Mouse (Mus musculus): ENCODE results near the gene Plcb2. TPM values are rescaled to one million over a fixed set of nuclear protein-coding genes. Genes with fewer than 3 reads are reported as not detected.

Plcb2 gene
- polyA plus RNA-seq, 1 experiment from 2014 or later = 1.7 TPM

DNA sequence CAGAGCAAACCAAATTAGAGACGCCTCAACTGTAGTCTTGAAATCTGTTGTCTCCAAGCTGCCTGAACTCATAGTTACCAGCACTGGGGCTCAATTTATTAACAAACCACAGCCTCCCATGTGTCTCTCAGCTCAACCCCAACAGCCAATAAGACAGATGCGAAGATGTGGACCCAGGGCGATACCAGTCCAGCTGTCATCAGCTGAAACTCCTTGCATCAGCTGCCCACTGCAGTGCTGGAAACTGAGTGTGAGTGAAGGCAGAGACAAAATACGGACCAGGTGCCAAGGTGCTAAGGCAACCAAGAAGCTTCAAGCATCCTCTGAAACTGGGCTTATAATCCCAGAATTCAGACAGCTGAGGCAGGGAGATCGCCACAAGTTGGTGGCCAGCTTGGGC is 3.7 kb upstream of the Plcb2 start:
- Histone ChIP-seq H3K27me3 (peaks cover 42% of the 10 kb centered on the region), H3K4me2 (no peak overlapping the region), H3K4me3 (replicated peaks) (no peak overlapping the region), H3K9me3 (replicated peaks) (no peaks in the 10 kb centered on the region), H3K36me3 (no peaks in the 10 kb centered on the region), H3K27ac (no peak overlapping the region), H3K4me1 (replicated peaks) (peaks cover 27% of the 10 kb centered on the region), H3K9ac (no peak overlapping the region)
- no peak for ATAC-seq (ENCODE audit: low read depth)
- no peak for DNase-seq
- WGBS (ENCODE audit: insufficient replicate concordance) = 69% methylated on average over 5 of the region's 5 CpGs

DNA sequence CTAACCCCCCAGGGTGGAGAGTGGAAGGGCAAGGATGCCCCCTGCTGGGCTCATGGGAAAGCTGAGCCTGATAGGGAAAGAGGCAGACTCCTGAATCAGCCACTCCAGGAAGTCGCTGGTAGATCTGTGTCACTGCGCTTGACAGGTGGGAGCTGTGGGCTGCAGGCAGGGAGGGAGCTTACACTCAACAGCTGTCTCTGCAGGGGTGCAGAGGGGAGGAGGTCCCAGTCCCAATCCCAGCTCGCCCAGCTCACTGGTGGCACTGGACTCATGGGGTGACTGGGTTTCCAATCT is 2.3 kb upstream of the Plcb2 start:
- peaks cover 27% of the 10 kb centered on the region for H3K4me1 ChIP-seq (replicated peaks)
- DNase-seq (peak; percentile 32), ATAC-seq (ENCODE audit: low read depth) (no peak)
- 6% methylated on average over 3 of the region's 3 CpGs for WGBS (ENCODE audit: insufficient replicate concordance)
- H3K9ac ChIP-seq = no peak overlapping the region
- H3K4me2 ChIP-seq = no peak overlapping the region
- H3K27me3 ChIP-seq = peaks cover 37% of the 10 kb centered on the region
- no peaks in the 10 kb centered on the region for H3K36me3 ChIP-seq
- no peak overlapping the region for H3K4me3 ChIP-seq (replicated peaks)
- H3K9me3 ChIP-seq (replicated peaks) = no peaks in the 10 kb centered on the region
- H3K27ac ChIP-seq = no peak overlapping the region

- H3K4me1 ChIP-seq (replicated peaks) = peaks cover 27% of the 10 kb centered on the region
- peaks cover 37% of the 10 kb centered on the region for H3K27me3 ChIP-seq
- no peak overlapping the region for H3K9ac ChIP-seq
- no peaks in the 10 kb centered on the region for H3K36me3 ChIP-seq
- no peak for ATAC-seq (ENCODE audit: low read depth)
- no peak overlapping the region for H3K27ac ChIP-seq
- DNase-seq = no peak
- no peak overlapping the region for H3K4me2 ChIP-seq
- no peaks in the 10 kb centered on the region for H3K9me3 ChIP-seq (replicated peaks)
- no peak overlapping the region for H3K4me3 ChIP-seq (replicated peaks)
- 27% methylated on average over 8 of the region's 8 CpGs for whole genome bisulfite sequencing (ENCODE audit: insufficient replicate concordance)
Measured at GRCm38 (mm10) chr2:118729816-118730621, 1.8 kb upstream of the Plcb2 start.

DNA sequence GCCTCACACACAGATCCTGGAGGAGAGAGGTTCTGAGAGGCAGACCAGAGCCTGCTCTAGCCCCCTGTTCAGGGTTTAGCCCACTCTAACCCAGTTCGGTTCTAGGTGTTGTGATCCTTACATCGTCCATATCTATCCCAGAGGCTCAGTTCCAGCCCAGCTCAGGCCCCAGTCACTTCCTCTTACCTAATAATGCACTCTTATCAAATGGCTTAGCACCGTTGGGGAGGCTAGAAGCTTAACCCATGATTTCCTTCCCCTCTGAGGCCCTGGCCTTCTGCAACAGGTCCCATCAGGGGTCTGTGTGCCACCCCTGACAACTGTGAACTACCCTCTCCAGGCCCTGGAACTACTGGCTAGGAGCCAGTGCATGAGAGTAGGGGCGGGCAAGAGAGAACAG is 956 bp upstream of the Plcb2 start:
- Histone ChIP-seq H3K27ac (peak overlapping the region; percentile 59), H3K4me3 (replicated peaks) (no peak overlapping the region), H3K4me2 (no peak overlapping the region), H3K9me3 (replicated peaks) (no peaks in the 10 kb centered on the region), H3K9ac (no peak overlapping the region), H3K4me1 (replicated peaks) (peaks cover 32% of the 10 kb centered on the region), H3K36me3 (no peaks in the 10 kb centered on the region), H3K27me3 (peaks cover 37% of the 10 kb centered on the region)
- 9% methylated on average over 4 of the region's 4 CpGs for WGBS (ENCODE audit: insufficient replicate concordance)
- DNase-seq = no peak
- ATAC-seq (ENCODE audit: low read depth) = no peak; the same call in 1 of the 2 replicates

DNA sequence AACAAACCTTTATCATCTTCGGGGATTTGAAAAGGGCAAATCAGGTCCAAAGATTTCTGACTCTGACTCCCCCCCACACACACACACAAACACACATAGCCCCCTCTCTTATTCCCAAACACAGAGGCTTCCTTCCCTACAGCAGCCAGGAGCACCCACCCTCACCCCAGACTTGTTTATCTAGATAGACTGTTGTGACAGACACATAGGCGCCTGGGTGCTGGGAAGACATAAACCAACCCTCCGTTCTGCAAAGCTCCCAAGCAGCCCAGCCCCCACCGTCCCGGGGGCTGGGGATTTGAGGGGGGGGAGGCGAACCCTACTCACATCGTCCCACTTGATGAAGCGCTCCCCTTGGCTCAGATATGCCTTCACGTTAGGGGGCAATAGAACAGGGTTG is 327 bp downstream of the Plcb2 start:
- H3K4me1 ChIP-seq (replicated peaks) = peaks cover 43% of the 10 kb centered on the region
- H3K36me3 ChIP-seq = no peaks in the 10 kb centered on the region
- H3K4me2 ChIP-seq = peak overlapping the region; percentile 46
- H3K27ac ChIP-seq = peak overlapping the region; percentile 59
- H3K27me3 ChIP-seq = peaks cover 37% of the 10 kb centered on the region
- H3K9me3 ChIP-seq (replicated peaks) = no peaks in the 10 kb centered on the region
- no peak for DNase-seq
- H3K9ac ChIP-seq = peak overlapping the region; percentile 34; the same call in 1 of the 2 replicates
- WGBS (ENCODE audit: insufficient replicate concordance) = 5% methylated on average over 9 of the region's 9 CpGs
- H3K4me3 ChIP-seq (replicated peaks) = peak overlapping the region; percentile 19
- no peak for ATAC-seq (ENCODE audit: low read depth)

GRCm38 (mm10) chr2:118726873-118727272 is 1.4 kb downstream of the Plcb2 start:
- no peak for ATAC-seq (ENCODE audit: low read depth)
- Histone ChIP-seq H3K4me1 (replicated peaks) (peaks cover 46% of the 10 kb centered on the region), H3K9me3 (replicated peaks) (no peaks in the 10 kb centered on the region), H3K4me2 (peak overlapping the region; percentile 46), H3K4me3 (replicated peaks) (peak overlapping the region; percentile 19; the same call in 1 of the 2 replicates), H3K9ac (no peak overlapping the region), H3K27me3 (peaks cover 42% of the 10 kb centered on the region), H3K36me3 (no peaks in the 10 kb centered on the region), H3K27ac (no peak overlapping the region)
- WGBS (ENCODE audit: insufficient replicate concordance) = 58% methylated on average over 2 of the region's 2 CpGs
- DNase-seq = no peak

DNA sequence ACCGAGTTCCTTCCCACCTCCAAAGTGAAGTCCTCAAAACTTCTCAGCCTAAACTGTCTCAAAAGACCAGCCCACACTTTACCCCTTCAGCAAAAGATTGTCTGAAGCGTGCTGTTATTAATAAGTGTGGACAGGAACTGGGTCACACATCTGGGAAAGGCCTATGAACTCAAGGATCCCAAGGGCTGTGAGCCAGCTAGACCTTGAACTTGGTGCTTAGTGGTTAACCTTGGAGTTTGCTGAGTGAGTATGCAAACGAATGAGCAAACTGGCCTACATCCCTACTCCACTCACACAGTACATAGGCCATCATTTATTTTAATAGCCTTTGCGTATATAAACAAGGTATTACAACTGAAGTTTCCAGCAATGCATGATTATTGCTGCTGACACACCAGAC is 2.7 kb downstream of the Plcb2 start:
- no peak for ATAC-seq (ENCODE audit: low read depth)
- DNase-seq = no peak

DNA sequence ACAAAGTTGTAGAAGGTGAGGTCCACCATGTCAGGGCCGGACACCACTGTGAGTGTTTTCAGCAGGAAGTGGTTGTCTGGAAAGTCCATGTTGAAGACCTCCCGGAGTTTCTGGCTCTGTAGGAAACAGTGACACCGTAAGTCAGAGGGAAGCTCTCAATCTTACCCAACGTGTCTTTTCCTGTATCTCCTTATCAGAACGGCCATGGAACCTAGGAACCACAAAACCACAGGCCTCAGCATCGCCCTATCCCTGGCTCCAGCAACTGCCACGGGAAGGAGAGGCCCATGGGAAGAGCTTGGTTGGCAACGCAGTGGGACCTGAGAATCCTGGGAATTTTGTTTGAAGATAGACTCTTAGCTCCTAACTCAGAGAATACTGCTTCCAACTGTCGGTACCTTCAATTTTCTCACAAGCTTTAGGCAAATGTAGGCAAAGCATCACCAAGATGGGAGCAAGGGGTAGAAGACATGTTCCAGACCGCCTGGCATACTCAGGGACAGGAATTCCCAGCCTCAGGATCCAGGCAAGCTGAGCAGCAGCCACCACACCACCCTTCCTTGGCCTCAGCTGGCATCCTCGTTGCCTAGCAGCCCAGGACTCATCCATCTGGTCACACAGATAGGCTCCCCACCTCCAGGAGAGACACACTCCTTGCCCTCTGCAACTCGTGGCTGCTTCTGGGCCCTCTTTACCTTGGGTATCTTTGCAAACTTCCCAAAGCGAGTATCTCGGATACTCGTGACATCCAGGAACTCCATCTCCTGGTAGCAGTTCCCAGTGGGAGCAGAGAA is 4.3 kb downstream of the Plcb2 start:
- Histone ChIP-seq H3K9me3 (replicated peaks) (no peaks in the 10 kb centered on the region), H3K4me2 (no peak overlapping the region), H3K36me3 (0 out of 2 replicates have a peak, but pooled peaks cover 1% of the 10 kb centered on the region)

More for the DNA sequence above, 2.7 kb downstream of the Plcb2 start:
- no peaks in the 10 kb centered on the region for H3K36me3 ChIP-seq
- H3K27me3 ChIP-seq = peaks cover 37% of the 10 kb centered on the region
- 61% methylated on average over 4 of the region's 4 CpGs for WGBS (ENCODE audit: insufficient replicate concordance)
- no peak overlapping the region for H3K9ac ChIP-seq
- H3K4me1 ChIP-seq (replicated peaks) = peaks cover 43% of the 10 kb centered on the region
- H3K4me3 ChIP-seq (replicated peaks) = no peak overlapping the region
- no peaks in the 10 kb centered on the region for H3K9me3 ChIP-seq (replicated peaks)
- H3K27ac ChIP-seq = no peak overlapping the region
- no peak overlapping the region for H3K4me2 ChIP-seq

DNA sequence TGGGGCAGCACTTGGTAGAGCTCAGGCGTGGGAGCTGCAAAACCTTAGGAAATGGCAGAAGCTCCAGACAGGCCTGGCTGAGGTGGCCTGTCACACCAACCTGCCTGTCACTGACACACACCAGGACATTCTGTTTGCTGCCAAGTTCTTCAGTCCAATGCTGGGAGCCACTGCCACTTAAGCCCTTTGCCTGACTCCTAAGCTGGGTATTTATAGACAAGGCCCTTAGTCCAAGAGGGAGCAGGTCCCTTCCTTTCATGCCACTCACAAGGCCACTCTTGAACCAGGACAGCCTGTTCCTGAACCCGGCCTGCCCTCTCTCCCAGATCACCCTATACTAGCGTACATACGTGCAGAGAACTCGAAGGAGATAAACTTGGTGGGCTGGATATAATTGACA is 11.6 kb downstream of the Plcb2 start:
- no peak for ATAC-seq (ENCODE audit: low read depth)
- no peaks in the 10 kb centered on the region for H3K9me3 ChIP-seq (replicated peaks)
- no peak overlapping the region for H3K9ac ChIP-seq
- H3K27me3 ChIP-seq = peaks cover 24% of the 10 kb centered on the region
- 0 out of 2 replicates have a peak, but pooled peaks cover 5% of the 10 kb centered on the region for H3K36me3 ChIP-seq
- 0 out of 2 replicates have a peak, but pooled peaks cover 2% of the 10 kb centered on the region for H3K4me1 ChIP-seq (replicated peaks)
- H3K4me2 ChIP-seq = no peak overlapping the region
- no peak for DNase-seq
- no peak overlapping the region for H3K4me3 ChIP-seq (replicated peaks)
- WGBS (ENCODE audit: insufficient replicate concordance) = 67% methylated on average over 5 of the region's 5 CpGs
- no peak overlapping the region for H3K27ac ChIP-seq

More for the DNA sequence above, 4.3 kb downstream of the Plcb2 start:
- Histone ChIP-seq H3K4me1 (replicated peaks) (peaks cover 32% of the 10 kb centered on the region), H3K4me3 (replicated peaks) (no peak overlapping the region), H3K9ac (no peak overlapping the region), H3K27ac (no peak overlapping the region), H3K27me3 (peaks cover 31% of the 10 kb centered on the region)
- no peak for DNase-seq
- ATAC-seq (ENCODE audit: low read depth) = peak; percentile 69
- 24% methylated on average over 15 of the region's 15 CpGs for WGBS (ENCODE audit: insufficient replicate concordance)

DNA sequence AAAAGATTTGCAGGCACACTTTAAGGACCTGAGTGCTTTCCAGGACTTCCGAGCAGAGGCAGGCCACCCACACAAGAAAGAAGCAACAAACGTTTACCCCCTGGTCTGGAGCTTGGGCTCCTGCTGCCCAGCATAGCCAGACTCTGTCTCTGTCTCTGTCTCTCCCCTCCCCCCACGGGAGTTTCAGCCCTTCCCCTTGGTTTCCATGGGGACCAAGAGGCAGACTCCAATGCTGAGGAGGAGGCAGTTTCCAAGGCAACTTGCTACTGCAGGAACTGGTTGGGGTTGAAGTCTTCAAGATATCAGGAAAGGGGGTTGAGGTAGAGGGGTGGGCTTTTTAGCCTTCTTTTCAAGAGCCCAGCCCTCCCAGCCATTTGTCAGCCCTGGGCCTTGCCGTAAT is 14.0 kb downstream of the Plcb2 start:
- Histone ChIP-seq H3K9me3 (replicated peaks) (no peaks in the 10 kb centered on the region), H3K4me2 (no peak overlapping the region), H3K9ac (no peak overlapping the region), H3K4me3 (replicated peaks) (no peak overlapping the region), H3K36me3 (0 out of 2 replicates have a peak, but pooled peaks cover 5% of the 10 kb centered on the region), H3K27me3 (peaks cover 49% of the 10 kb centered on the region), H3K27ac (no peak overlapping the region), H3K4me1 (replicated peaks) (peaks cover 21% of the 10 kb centered on the region)
- DNase-seq = no peak
- ATAC-seq (ENCODE audit: low read depth) = no peak
- WGBS (ENCODE audit: insufficient replicate concordance) = 56% methylated on average over 4 of the region's 4 CpGs

DNA sequence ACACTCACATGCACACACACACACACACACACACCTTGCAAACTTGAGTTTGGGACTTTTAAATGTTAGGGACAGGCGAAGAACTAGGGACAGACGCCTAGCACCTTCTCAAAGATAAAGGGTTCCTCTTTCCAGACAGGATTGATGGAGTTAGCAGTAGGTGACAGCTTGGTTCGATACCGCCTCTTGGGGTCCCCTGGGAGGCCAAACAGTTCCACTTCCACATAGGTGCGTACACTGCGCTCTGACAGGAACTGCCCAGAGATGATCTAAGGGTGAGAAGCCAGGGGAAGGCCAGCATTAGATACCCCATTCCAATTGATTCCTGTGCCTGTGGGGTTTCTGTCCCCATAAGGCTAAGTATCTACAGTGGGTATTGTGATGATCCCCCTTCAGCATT is 14.6 kb downstream of the Plcb2 start:
- DNase-seq (no peak), ATAC-seq (ENCODE audit: low read depth) (no peak)
- 0 out of 2 replicates have a peak, but pooled peaks cover under 1% of the 10 kb centered on the region for H3K36me3 ChIP-seq
- no peak overlapping the region for H3K9ac ChIP-seq
- H3K27me3 ChIP-seq = peaks cover 55% of the 10 kb centered on the region
- H3K4me2 ChIP-seq = no peak overlapping the region
- no peak overlapping the region for H3K4me3 ChIP-seq (replicated peaks)
- peaks cover 22% of the 10 kb centered on the region for H3K4me1 ChIP-seq (replicated peaks)
- H3K9me3 ChIP-seq (replicated peaks) = no peaks in the 10 kb centered on the region
- WGBS (ENCODE audit: insufficient replicate concordance) = 68% methylated on average over 6 of the region's 6 CpGs
- H3K27ac ChIP-seq = no peak overlapping the region
